Comparison of ENCODE assay signal across 7 mouse cellular contexts in the genomic region with DNA sequence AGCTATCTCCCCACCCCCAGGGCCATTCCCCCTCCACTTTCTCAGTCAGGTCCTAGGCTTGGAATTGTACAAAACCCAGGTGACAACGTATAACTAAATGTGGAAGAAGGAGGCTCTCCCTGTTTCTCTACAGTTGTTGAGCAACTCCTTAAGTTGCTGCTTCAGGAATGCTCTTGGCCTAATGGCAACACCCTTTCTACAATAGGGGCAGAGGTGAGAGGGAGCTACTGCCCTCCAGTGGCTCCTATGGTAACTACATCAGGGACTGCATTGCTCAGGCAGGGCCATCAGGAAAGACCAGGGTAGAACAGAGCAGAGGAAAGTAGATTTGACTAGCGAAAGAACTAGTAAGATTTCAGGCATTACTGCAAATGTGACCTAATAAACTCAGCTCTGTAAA. TPM values are rescaled to one million over a fixed set of nuclear protein-coding genes. Genes with fewer than 3 reads are reported as not detected.
DNase-seq lines count a peak whose midpoint lies in the region; TF ChIP-seq lines count a peak whose summit lies in the region.

No protein-coding gene starts in this region.

- H3K36me3 ChIP-seq in E14TG2a.4 (ENCODE audit: insufficient read depth, low read length), result no peaks in the 10 kb centered on the region
- H3K36me3 ChIP-seq in kidney, adult 2 months (ENCODE audit: control insufficient read depth, insufficient read depth, low read length), result no peaks in the 10 kb centered on the region

- peak; percentile 86 for DNase-seq in 416B (ENCODE audit: low read depth)
- DNase-seq in gastrocnemius, adult 18-20 months (ENCODE audit: low spot score), result peak; percentile 82
- DNase-seq in kidney, adult 2 months, result peak; percentile 91
- DNase-seq in lung, adult 18-20 months, result peak; percentile 88 to 92
- peak; percentile 73 for DNase-seq in spleen, adult 12 weeks (ENCODE audit: low spot score)

- no peak overlapping the region for H3K4me3 ChIP-seq in E14TG2a.4 (replicated peaks; ENCODE audit: low read length)
- no peak overlapping the region for H3K4me3 ChIP-seq in brown adipose tissue, adult 24 weeks (ENCODE audit: insufficient read depth, low read depth, low read length)
- no peak overlapping the region for H3K4me3 ChIP-seq in kidney, adult 2 months (ENCODE audit: insufficient read depth, low read depth, low read length)

- WGBS in kidney, adult 2 months, result 54% methylated on average over 2 of the region's 2 CpGs

- peak overlapping the region; percentile 66 for H3K27ac ChIP-seq in brown adipose tissue, adult 24 weeks (replicated peaks; ENCODE audit: low read depth, low read length)
- no peak overlapping the region for H3K27ac ChIP-seq in kidney, adult 2 months (ENCODE audit: insufficient read depth, low read depth, low read length)

- no peaks in the 10 kb centered on the region for H3K27me3 ChIP-seq in E14TG2a.4 (ENCODE audit: insufficient read depth, low read length)
- H3K27me3 ChIP-seq in kidney, adult 2 months (replicated peaks; ENCODE audit: control insufficient read depth, insufficient read depth, low read length), result no peaks in the 10 kb centered on the region

- H3K4me1 ChIP-seq in E14TG2a.4 (replicated peaks; ENCODE audit: low read depth, low read length), result peaks cover 10% of the 10 kb centered on the region
- H3K4me1 ChIP-seq in brown adipose tissue, adult 24 weeks (ENCODE audit: control insufficient read depth, insufficient read depth, insufficient read length, low read length), result peaks cover 12% of the 10 kb centered on the region; the same call in 1 of the 2 replicates
- peaks cover 17% of the 10 kb centered on the region for H3K4me1 ChIP-seq in kidney, adult 2 months (ENCODE audit: control insufficient read depth, insufficient read depth, low read length)

- no peak for TF ChIP-seq POLR2A in kidney, adult 2 months (IDR thresholded peaks at IDR 0.05; ENCODE audit: low read depth, low read length)

- H3K9me3 ChIP-seq in E14TG2a.4 (ENCODE audit: low read length), result no peaks in the 10 kb centered on the region

- peak; percentile 81 for TF ChIP-seq CTCF in E14TG2a.4 (conservative IDR thresholded peaks at IDR 0.05; ENCODE audit: low read length)
- peak; percentile 97 for TF ChIP-seq CTCF in kidney, adult 2 months (conservative IDR thresholded peaks at IDR 0.05; ENCODE audit: insufficient read depth, insufficient read length, low read depth, low read length)

RNA-seq across cellular contexts. Expression of a gene that starts 28.8 kb away (rescaled TPM):
- polyA plus RNA-seq in brown adipose tissue, adult 24 weeks (2012; ENCODE audit: insufficient read depth, insufficient read length, missing spikeins), result 18.5 and 20.4 TPM in 2 replicates
- total RNA-seq in gastrocnemius, adult 18-20 months (2021), result 10 to 100 TPM; 12.4 to 13.6 TPM
- 6.5 and 10.0 TPM in 2 replicates for polyA plus RNA-seq in kidney, adult 2 months (2012; rRNA removed)
